Mouse (Mus musculus) myocyte (in vitro differentiated cells): ENCODE data around the gene Tesc.

Experiments
- MAX ChIP-seq: IDR thresholded peaks from one replicate; pipeline ENCODE4 v1.6.1; 2011; ENCODE audit warnings: low read depth, mild to moderate bottlenecking, control low read depth
- MYOD1 ChIP-seq, 3 experiments: IDR thresholded peaks; one replicate each; pipeline ENCODE4 v1.6.1; 2011; ENCODE audit warnings: control low read depth in 2 of 3, low read depth in 2 of 3, mild to moderate bottlenecking in 2 of 3, moderate library complexity in 1 of 3; ENCODE audit not compliant: insufficient read length in 2 of 3, control insufficient read depth in 1 of 3
- POLR2A ChIP-seq: IDR thresholded peaks from one replicate; pipeline ENCODE4 v1.6.1; 2011; ENCODE audit warnings: low read depth, mild to moderate bottlenecking, control low read depth, moderate library complexity; ENCODE audit not compliant: insufficient read length
- POLR2AphosphoS2 ChIP-seq: IDR thresholded peaks from one replicate; pipeline ENCODE4 v1.6.1; 2011; ENCODE audit warnings: low read depth, control low read depth; ENCODE audit not compliant: insufficient read length
- USF1 ChIP-seq: IDR thresholded peaks from one replicate; pipeline ENCODE4 v1.6.1; 2011; ENCODE audit warnings: low read depth, mild to moderate bottlenecking, control low read depth, moderate library complexity

GRCm38 (mm10) chr5:118095433-118095832 lies 67.9 kb downstream of the Tesc start:
- TF ChIP-seq POLR2A = no peak
- TF ChIP-seq USF1 = no peak
- TF ChIP-seq MAX = no peak
- no peak for TF ChIP-seq MYOD1 (IDR thresholded peaks at IDR 0.05; ENCODE audit: control insufficient read depth in 1 of 3, insufficient read length in 2 of 3, low read depth in 2 of 3)
- TF ChIP-seq POLR2AphosphoS2 = no peak
